Mouse (Mus musculus): Measurements from ENCODE around the gene Mtmr11. TPM values are rescaled to one million over a fixed set of nuclear protein-coding genes. Genes with fewer than 3 reads are reported as not detected.
"Not testable (repeated sequence)": the region's sequence is repeated elsewhere in the genome, so short reads cannot be mapped to it uniquely, and the experiment has no call there.

Mtmr11 gene
- total and polyA plus RNA-seq, 2 experiments from 2014 or later = 8.4 to 22.3 TPM

- ATAC-seq (ENCODE audit: low FRiP score) (no peak), DNase-seq (ENCODE audit: low spot score) (no peak)
- Histone ChIP-seq H3K36me3 (ENCODE audit: insufficient read depth, low read length) (peaks cover 24% of the 10 kb centered on the region), H3K9ac (replicated peaks; ENCODE audit: low read length, poor library complexity, severe bottlenecking) (no peak overlapping the region), H3K9me3 (ENCODE audit: low read length) (no peaks in the 10 kb centered on the region), H3K27ac (ENCODE audit: low read depth, low read length) (no peak overlapping the region), H3K4me2 (ENCODE audit: low read depth, low read length, poor library complexity, severe bottlenecking) (no peak overlapping the region), H3K27me3 (ENCODE audit: insufficient read depth, low read length) (no peaks in the 10 kb centered on the region), H3K4me3 (ENCODE audit: low read depth, low read length) (no peak overlapping the region), H3K4me1 (ENCODE audit: insufficient read depth, low read length) (peaks cover 8% of the 10 kb centered on the region; the same call in 1 of the 2 replicates)
- TF ChIP-seq CTCF (IDR thresholded peaks at IDR 0.05) = peak; percentile 56
- WGBS = 94% methylated on average over 11 of the region's 11 CpGs
These were observed 34.0 kb downstream of the Mtmr11 start for GRCm38 (mm10) chr3:96195616-96196313.

GRCm38 (mm10) chr3:96196437-96197128 lies 34.8 kb downstream of the Mtmr11 start:
- DNase-seq (ENCODE audit: low spot score) = no peak
- Histone ChIP-seq H3K27ac (ENCODE audit: low read depth, low read length) (peak overlapping the region; percentile 100), H3K9me3 (ENCODE audit: low read length) (no peaks in the 10 kb centered on the region), H3K36me3 (ENCODE audit: insufficient read depth, low read length) (peaks cover 24% of the 10 kb centered on the region), H3K4me1 (ENCODE audit: insufficient read depth, low read length) (peaks cover 8% of the 10 kb centered on the region; the same call in 1 of the 2 replicates), H3K27me3 (ENCODE audit: insufficient read depth, low read length) (no peaks in the 10 kb centered on the region), H3K9ac (replicated peaks; ENCODE audit: low read length, poor library complexity, severe bottlenecking) (peak overlapping the region; percentile 86), H3K4me3 (ENCODE audit: low read depth, low read length) (peak overlapping the region; percentile 59), H3K4me2 (ENCODE audit: low read depth, low read length, poor library complexity, severe bottlenecking) (peak overlapping the region; percentile 92)
- WGBS = 19% methylated on average over 27 of the region's 27 CpGs
- ATAC-seq (ENCODE audit: low FRiP score) = peak; percentile 8; the same call in 1 of the 2 replicates
- TF ChIP-seq CTCF (IDR thresholded peaks at IDR 0.05) = no peak

GRCm38 (mm10) chr3:96197129-96197749 lies 35.4 kb downstream of the Mtmr11 start:
- peak; percentile 97 for DNase-seq (ENCODE audit: low spot score)
- Histone ChIP-seq H3K27ac (ENCODE audit: low read depth, low read length) (peak overlapping the region; percentile 100), H3K27me3 (ENCODE audit: insufficient read depth, low read length) (no peaks in the 10 kb centered on the region), H3K4me2 (ENCODE audit: low read depth, low read length, poor library complexity, severe bottlenecking) (peak overlapping the region; percentile 92), H3K4me1 (ENCODE audit: insufficient read depth, low read length) (peaks cover 8% of the 10 kb centered on the region; the same call in 1 of the 2 replicates), H3K9ac (replicated peaks; ENCODE audit: low read length, poor library complexity, severe bottlenecking) (peak overlapping the region; percentile 86), H3K9me3 (ENCODE audit: low read length) (no peaks in the 10 kb centered on the region), H3K36me3 (ENCODE audit: insufficient read depth, low read length) (peaks cover 24% of the 10 kb centered on the region), H3K4me3 (ENCODE audit: low read depth, low read length) (peak overlapping the region; percentile 59)
- under 1% methylated on average over 50 of the region's 50 CpGs for WGBS
- ATAC-seq (ENCODE audit: low FRiP score) = peak; percentile 93
- peak; percentile 44 for TF ChIP-seq CTCF (IDR thresholded peaks at IDR 0.05)

- TF ChIP-seq CTCF (IDR thresholded peaks at IDR 0.05) = no peak
- Histone ChIP-seq H3K9me3 (ENCODE audit: low read length) (no peaks in the 10 kb centered on the region), H3K4me1 (ENCODE audit: insufficient read depth, low read length) (peaks cover 8% of the 10 kb centered on the region; the same call in 1 of the 2 replicates), H3K36me3 (ENCODE audit: insufficient read depth, low read length) (peaks cover 14% of the 10 kb centered on the region), H3K27me3 (ENCODE audit: insufficient read depth, low read length) (no peaks in the 10 kb centered on the region), H3K27ac (ENCODE audit: low read depth, low read length) (peak overlapping the region; percentile 100), H3K4me3 (ENCODE audit: low read depth, low read length) (peak overlapping the region; percentile 59; the same call in 1 of the 2 replicates), H3K9ac (replicated peaks; ENCODE audit: low read length, poor library complexity, severe bottlenecking) (peak overlapping the region; percentile 20), H3K4me2 (ENCODE audit: low read depth, low read length, poor library complexity, severe bottlenecking) (peak overlapping the region; percentile 92)
- WGBS = 7% methylated on average over 6 of the region's 6 CpGs
- ATAC-seq (ENCODE audit: low FRiP score) (peak; percentile 38; the same call in 1 of the 2 replicates), DNase-seq (ENCODE audit: low spot score) (peak; percentile 47)
These were observed 36.4 kb downstream of the Mtmr11 start for GRCm38 (mm10) chr3:96198181-96198580.

- Histone ChIP-seq H3K4me2 (ENCODE audit: low read depth, low read length, poor library complexity, severe bottlenecking) (peak overlapping the region; percentile 30; the same call in 1 of the 2 replicates), H3K27ac (ENCODE audit: low read depth, low read length) (0 out of 2 replicates have a peak overlapping the region, but pooled peaks have one; percentile 18)
- DNase-seq (ENCODE audit: low spot score); H3K9me3 ChIP-seq (ENCODE audit: low read length); H3K27me3 ChIP-seq (ENCODE audit: insufficient read depth, low read length); H3K4me3 ChIP-seq (ENCODE audit: low read depth, low read length); ATAC-seq (ENCODE audit: low FRiP score); H3K36me3 ChIP-seq (ENCODE audit: insufficient read depth, low read length); H3K9ac ChIP-seq (replicated peaks; ENCODE audit: low read length, poor library complexity, severe bottlenecking); H3K4me1 ChIP-seq (ENCODE audit: insufficient read depth, low read length): not testable (repeated sequence)
- 31% methylated on average over 7 of the region's 8 CpGs for WGBS
These were observed 36.9 kb downstream of the Mtmr11 start for GRCm38 (mm10) chr3:96198601-96199251.
